11 mouse cellular contexts compared by ENCODE assay signal in genomic region chr10:122693158-122693777, GRCm38 (mm10). TPM values are rescaled to one million over a fixed set of nuclear protein-coding genes. Genes with fewer than 3 reads are reported as not detected.
A peak's percentile ranks its signal among the peaks of the same experiment; 100 is the strongest.
DNase-seq lines count a peak whose midpoint lies in the region; ATAC-seq lines count a peak whose summit lies in the region.
"Had no signal": no experiment of that assay in that cellular context is flagged by ENCODE, and none has a peak within 500 bp of the region (broad histone marks: within the 10 kb centered on the region; RNA-seq: fewer than 3 reads in every experiment).

No protein-coding gene starts in this region.

- ATAC-seq in hindbrain, embryonic 11.5 days (ENCODE audit: low FRiP score): no peak
- no peak for ATAC-seq in megakaryocyte-erythroid progenitor cell, adult 5-6 weeks (replicated peaks; ENCODE audit: low FRiP score, low TSS enrichment, poor library complexity, severe bottlenecking)

- H3K4me1 ChIP-seq in hindbrain, embryonic 11.5 days (replicated peaks; ENCODE audit: control insufficient read depth, insufficient read depth, low read length): no peaks in the 10 kb centered on the region
- peaks cover 17% of the 10 kb centered on the region for H3K4me1 ChIP-seq in hindbrain, embryonic 10.5 days (replicated peaks)
- H3K4me1 ChIP-seq: embryonic facial prominence, embryonic 15.5 days; lung, embryonic 15.5 days had no signal

- no peaks in the 10 kb centered on the region for H3K9me3 ChIP-seq in hindbrain, embryonic 11.5 days (ENCODE audit: control insufficient read depth, low read length)
- no peaks in the 10 kb centered on the region for H3K9me3 ChIP-seq in hindbrain, embryonic 10.5 days
- H3K9me3 ChIP-seq: embryonic facial prominence, embryonic 15.5 days; lung, embryonic 15.5 days had no signal

- no peak overlapping the region for H3K4me2 ChIP-seq in hindbrain, embryonic 11.5 days (replicated peaks; ENCODE audit: low read depth, low read length)
- H3K4me2 ChIP-seq: embryonic facial prominence, embryonic 15.5 days; lung, embryonic 15.5 days had no signal

- no peak overlapping the region for H3K9ac ChIP-seq in hindbrain, embryonic 11.5 days (ENCODE audit: low read depth, low read length)
- H3K9ac ChIP-seq: embryonic facial prominence, embryonic 15.5 days; lung, embryonic 15.5 days had no signal

- no peak overlapping the region for H3K4me3 ChIP-seq in hindbrain, embryonic 11.5 days (ENCODE audit: low read depth, low read length)
- H3K4me3 ChIP-seq in hindbrain, embryonic 10.5 days: no peak overlapping the region
- H3K4me3 ChIP-seq: embryonic facial prominence, embryonic 15.5 days; lung, embryonic 15.5 days; myocyte had no signal

- peak overlapping the region; percentile 42; the same call in 1 of the 2 replicates for H3K27ac ChIP-seq in hindbrain, embryonic 11.5 days (ENCODE audit: low read depth, low read length)
- H3K27ac ChIP-seq in hindbrain, embryonic 10.5 days: no peak overlapping the region
- H3K27ac ChIP-seq: embryonic facial prominence, embryonic 15.5 days; lung, embryonic 15.5 days had no signal

- no peak for DNase-seq in hindbrain, embryonic 11.5 days (ENCODE audit: low spot score)
- DNase-seq in hindbrain, embryonic 10.5 days (ENCODE audit: low spot score): no peak
- peak; percentile 39 for DNase-seq in ZHBTc4 (ENCODE audit: low read depth, low spot score)
- DNase-seq in cerebellum, postnatal 25 days: peak; percentile 80 to 86
- peak; percentile 39 to 52 for DNase-seq in layer of hippocampus, postnatal 14 days (ENCODE audit: low spot score in 2 of 2)
- DNase-seq in c-Kit-positive CD71-positive TER-119-positive erythroid progenitor cells, embryonic 14.5 days (ENCODE audit: low spot score): no peak
- DNase-seq in heart, adult 9 months (ENCODE audit: low spot score in 2 of 2): no peak

- 73% methylated on average over 12 of the region's 12 CpGs for WGBS in hindbrain, embryonic 11.5 days
- WGBS in hindbrain, embryonic 10.5 days: 74% methylated on average over 12 of the region's 12 CpGs

- no peaks in the 10 kb centered on the region for H3K36me3 ChIP-seq in hindbrain, embryonic 11.5 days (ENCODE audit: control insufficient read depth, insufficient read depth, low read length)
- H3K36me3 ChIP-seq in hindbrain, embryonic 10.5 days: no peaks in the 10 kb centered on the region
- H3K36me3 ChIP-seq: embryonic facial prominence, embryonic 15.5 days; lung, embryonic 15.5 days had no signal

- H3K27me3 ChIP-seq in hindbrain, embryonic 11.5 days (ENCODE audit: control insufficient read depth, insufficient read depth, low read length): no peaks in the 10 kb centered on the region
- H3K27me3 ChIP-seq in hindbrain, embryonic 10.5 days (ENCODE audit: insufficient read depth, poor library complexity, severe bottlenecking): no peaks in the 10 kb centered on the region
- H3K27me3 ChIP-seq: embryonic facial prominence, embryonic 15.5 days; lung, embryonic 15.5 days had no signal

RNA-seq across cellular contexts. Expression of gene Ppm1h, which starts 14.7 kb away (rescaled TPM):
- 8.1 and 9.7 TPM in 2 replicates for polyA plus RNA-seq in hindbrain, embryonic 11.5 days (2014; fragmentation: Nextera tagmentation; extraction: Ambion mirVana)
- polyA plus RNA-seq in hindbrain, embryonic 10.5 days (2016; fragmentation: Nextera tagmentation; extraction: Ambion mirVana): 3.7 and 5.8 TPM in 2 replicates
- 10 to 100 TPM; 73.7 to 78.3 TPM for total RNA-seq in layer of hippocampus, postnatal 14 days (2021)
- 3.7 and 7.2 TPM in 2 replicates for total RNA-seq in megakaryocyte-erythroid progenitor cell, adult 5-6 weeks (2014; fragmentation: Nextera tagmentation)
- total RNA-seq in megakaryocyte-erythroid progenitor cell, adult 5-6 weeks (2017): 2.8 and 4.8 TPM in 2 replicates

Comparison
In these comparisons a context has a peak if more than half of its experiments do, and no peak if none do; other contexts are left out.
1. DNase-seq: peak in ZHBTc4 (single experiment), cerebellum, postnatal 25 days (2 of 2) and layer of hippocampus, postnatal 14 days (2 of 2); none in hindbrain, embryonic 11.5 days (single experiment), hindbrain, embryonic 10.5 days (single experiment), c-Kit-positive CD71-positive TER-119-positive erythroid progenitor cells, embryonic 14.5 days (single experiment) and heart, adult 9 months (0 of 2).
2. RNA of gene Ppm1h, which starts 14.7 kb away (total RNA-seq): 73.7 to 78.3 TPM in layer of hippocampus, postnatal 14 days; 2.8 to 7.2 TPM in megakaryocyte-erythroid progenitor cell, adult 5-6 weeks; every median in the first group is over 4 times any median in the second.